ENCODE assay signal across 9 mouse cellular contexts in the genomic region with DNA sequence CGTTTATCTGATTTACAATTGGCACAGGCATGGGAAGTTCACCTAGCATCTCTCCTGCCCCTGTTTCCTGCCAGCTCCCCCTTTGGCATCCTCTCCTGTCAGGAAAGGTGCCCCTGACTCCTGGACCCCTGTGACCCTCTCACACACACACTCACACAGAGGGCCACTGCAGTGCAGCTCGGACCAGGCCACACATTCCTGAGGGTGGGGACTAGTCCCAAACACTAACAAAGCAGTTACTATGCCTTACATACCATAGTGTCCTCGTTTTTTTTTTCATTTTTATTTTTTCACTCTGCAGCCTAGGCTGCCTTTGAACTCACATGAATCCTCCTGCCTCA.
DNase-seq lines count a peak whose midpoint lies in the region; ATAC-seq and TF ChIP-seq lines count a peak whose summit lies in the region.
"Had no signal": no experiment of that assay in that cellular context is flagged by ENCODE, and none has a peak within 500 bp of the region (broad histone marks: within the 10 kb centered on the region; RNA-seq: fewer than 3 reads in every experiment).

No protein-coding gene starts in this region.

- WGBS in forebrain, embryonic 11.5 days, result 20% methylated on average over 3 of the region's 3 CpGs
- WGBS in forebrain, embryonic 16.5 days, result 30% methylated on average over 3 of the region's 3 CpGs
- WGBS in lung, embryonic 14.5 days, result 13% methylated on average over 3 of the region's 3 CpGs
- WGBS in limb, embryonic 11.5 days, result 29% methylated on average over 3 of the region's 3 CpGs
- 17% methylated on average over 3 of the region's 3 CpGs for WGBS in stomach, embryonic 15.5 days

- no peak overlapping the region for H3K27ac ChIP-seq in forebrain, embryonic 11.5 days (ENCODE audit: low read depth, low read length)
- no peak overlapping the region for H3K27ac ChIP-seq in forebrain, embryonic 16.5 days (ENCODE audit: low read length)
- no peak overlapping the region; the same call in 1 of the 2 replicates for H3K27ac ChIP-seq in lung, embryonic 14.5 days (ENCODE audit: low read depth)
- no peak overlapping the region for H3K27ac ChIP-seq in limb, embryonic 11.5 days (replicated peaks; ENCODE audit: low read depth, low read length)
- H3K27ac ChIP-seq in stomach, embryonic 15.5 days, result peak overlapping the region; percentile 9; the same call in 1 of the 2 replicates

- H3K27me3 ChIP-seq in forebrain, embryonic 11.5 days (ENCODE audit: control insufficient read depth, insufficient read depth, low read length), result no peaks in the 10 kb centered on the region
- H3K27me3 ChIP-seq in forebrain, embryonic 16.5 days (replicated peaks; ENCODE audit: control insufficient read depth, insufficient read depth, low read length), result no peaks in the 10 kb centered on the region
- no peaks in the 10 kb centered on the region for H3K27me3 ChIP-seq in lung, embryonic 14.5 days (ENCODE audit: insufficient read depth, low read length)
- H3K27me3 ChIP-seq in limb, embryonic 11.5 days (ENCODE audit: control insufficient read depth, insufficient read depth, low read length), result no peaks in the 10 kb centered on the region
- no peaks in the 10 kb centered on the region for H3K27me3 ChIP-seq in stomach, embryonic 15.5 days (replicated peaks)

- no peak for TF ChIP-seq CTCF in lung, embryonic 14.5 days (IDR thresholded peaks at IDR 0.05; ENCODE audit: low read depth)

- H3K9ac ChIP-seq in forebrain, embryonic 11.5 days (ENCODE audit: low read length), result no peak overlapping the region; the same call in 1 of the 2 replicates
- no peak overlapping the region for H3K9ac ChIP-seq in forebrain, embryonic 16.5 days (replicated peaks; ENCODE audit: low read depth, low read length)
- H3K9ac ChIP-seq in lung, embryonic 14.5 days, result no peak overlapping the region
- no peak overlapping the region for H3K9ac ChIP-seq in limb, embryonic 11.5 days (ENCODE audit: low read length)
- no peak overlapping the region for H3K9ac ChIP-seq in stomach, embryonic 15.5 days

- no peaks in the 10 kb centered on the region for H3K36me3 ChIP-seq in forebrain, embryonic 11.5 days (ENCODE audit: control insufficient read depth, insufficient read depth, low read length)
- no peaks in the 10 kb centered on the region for H3K36me3 ChIP-seq in forebrain, embryonic 16.5 days (ENCODE audit: control insufficient read depth, insufficient read depth)
- H3K36me3 ChIP-seq in lung, embryonic 14.5 days (ENCODE audit: insufficient read depth), result no peaks in the 10 kb centered on the region
- no peaks in the 10 kb centered on the region for H3K36me3 ChIP-seq in limb, embryonic 11.5 days (ENCODE audit: control insufficient read depth, insufficient read depth, low read length)
- no peaks in the 10 kb centered on the region for H3K36me3 ChIP-seq in stomach, embryonic 15.5 days

- no peak for DNase-seq in forebrain, embryonic 11.5 days (ENCODE audit: low spot score)
- peak; percentile 73 for DNase-seq in lung, embryonic 14.5 days
- DNase-seq in lung, postnatal 36 days, result no peak
- peak; percentile 60 for DNase-seq in limb, embryonic 11.5 days (ENCODE audit: low spot score)
- DNase-seq in adrenal gland, adult 8-10 months, result no peak
- DNase-seq: layer of hippocampus, adult 9-11 months had no signal

- H3K4me1 ChIP-seq in forebrain, embryonic 11.5 days (replicated peaks; ENCODE audit: control insufficient read depth, insufficient read depth, low read length), result peaks cover 22% of the 10 kb centered on the region
- H3K4me1 ChIP-seq in forebrain, embryonic 16.5 days (replicated peaks; ENCODE audit: control insufficient read depth, insufficient read depth, low read length), result peaks cover 24% of the 10 kb centered on the region
- peaks cover 36% of the 10 kb centered on the region for H3K4me1 ChIP-seq in lung, embryonic 14.5 days (ENCODE audit: insufficient read depth)
- peaks cover 23% of the 10 kb centered on the region for H3K4me1 ChIP-seq in limb, embryonic 11.5 days (ENCODE audit: control insufficient read depth, insufficient read depth, low read length)
- H3K4me1 ChIP-seq in stomach, embryonic 15.5 days, result peaks cover 25% of the 10 kb centered on the region

- no peaks in the 10 kb centered on the region for H3K9me3 ChIP-seq in forebrain, embryonic 11.5 days (ENCODE audit: control insufficient read depth, low read length)
- H3K9me3 ChIP-seq in forebrain, embryonic 16.5 days (ENCODE audit: control insufficient read depth, low read length), result no peaks in the 10 kb centered on the region
- H3K9me3 ChIP-seq in lung, embryonic 14.5 days (ENCODE audit: low read depth, low read length), result no peaks in the 10 kb centered on the region
- H3K9me3 ChIP-seq in limb, embryonic 11.5 days (ENCODE audit: control insufficient read depth, low read length), result no peaks in the 10 kb centered on the region
- H3K9me3 ChIP-seq in stomach, embryonic 15.5 days, result no peaks in the 10 kb centered on the region

- peak; percentile 63; the same call in 1 of the 2 replicates for ATAC-seq in forebrain, embryonic 11.5 days (replicated peaks; ENCODE audit: low FRiP score)
- ATAC-seq in forebrain, embryonic 16.5 days, result no peak
- ATAC-seq in lung, embryonic 14.5 days (ENCODE audit: insufficient read depth), result peak; percentile 92
- ATAC-seq in limb, embryonic 11.5 days (ENCODE audit: insufficient number of reproducible peaks, low FRiP score, low TSS enrichment, low read depth), result peak; percentile 70; the same call in 1 of the 2 replicates
- ATAC-seq in stomach, embryonic 15.5 days (ENCODE audit: insufficient read depth, low FRiP score, low read depth), result peak; percentile 63; the same call in 1 of the 2 replicates
- no peak for ATAC-seq in frontal cortex, adult (ENCODE audit: low TSS enrichment)

- H3K4me3 ChIP-seq in forebrain, embryonic 11.5 days (ENCODE audit: low read depth, low read length), result no peak overlapping the region
- no peak overlapping the region for H3K4me3 ChIP-seq in forebrain, embryonic 16.5 days (replicated peaks; ENCODE audit: low read length)
- H3K4me3 ChIP-seq in lung, embryonic 14.5 days (ENCODE audit: low read depth, low read length), result no peak overlapping the region
- H3K4me3 ChIP-seq in limb, embryonic 11.5 days (ENCODE audit: low read depth, low read length), result no peak overlapping the region
- H3K4me3 ChIP-seq in stomach, embryonic 15.5 days (replicated peaks), result no peak overlapping the region

- H3K4me2 ChIP-seq in forebrain, embryonic 11.5 days (ENCODE audit: low read depth, low read length, severe bottlenecking), result no peak overlapping the region
- no peak overlapping the region for H3K4me2 ChIP-seq in forebrain, embryonic 16.5 days (ENCODE audit: low read length)
- no peak overlapping the region for H3K4me2 ChIP-seq in lung, embryonic 14.5 days
- no peak overlapping the region for H3K4me2 ChIP-seq in limb, embryonic 11.5 days (ENCODE audit: low read depth, severe bottlenecking)
- H3K4me2 ChIP-seq in stomach, embryonic 15.5 days, result no peak overlapping the region

Comparison
In these comparisons a context has a peak if more than half of its experiments do, and no peak if none do; other contexts are left out.
1. ATAC-seq: peak in forebrain, embryonic 11.5 days (single experiment), lung, embryonic 14.5 days (single experiment), limb, embryonic 11.5 days (single experiment) and stomach, embryonic 15.5 days (single experiment); none in forebrain, embryonic 16.5 days (single experiment) and frontal cortex, adult (single experiment).
2. DNase-seq: peak in lung, embryonic 14.5 days (single experiment) and limb, embryonic 11.5 days (single experiment); none in forebrain, embryonic 11.5 days (single experiment), lung, postnatal 36 days (single experiment) and adrenal gland, adult 8-10 months (single experiment).